Mouse (Mus musculus) stomach, embryonic 16.5 days (tissue): ENCODE data around the gene Glis3. TPM values are rescaled to one million over a fixed set of nuclear protein-coding genes. Genes with fewer than 3 reads are reported as not detected.

ENCODE experiments used
- ATAC-seq: fragments of 200-750 bp; cut with Nextera tagmentation; 2 replicates; pipeline ENCODE4 v1.8.0; 2017; ENCODE audit warnings: moderate number of reproducible peaks, moderate TSS enrichment; ENCODE audit not compliant: insufficient read depth, low FRiP score
- H3K27ac ChIP-seq: fragments of 300-500 bp; sonication (generic); 2 replicates; pipeline ENCODE4 v1.5.1; 2014; ENCODE audit warnings: low read length
- H3K27me3 ChIP-seq: fragments of 300-500 bp; sonication (generic); 2 replicates; pipeline ENCODE4 v1.6.1; 2014; ENCODE audit warnings: low read length, control low read depth, mixed read lengths; ENCODE audit not compliant: control insufficient read depth, insufficient read depth
- H3K36me3 ChIP-seq: fragments of 300-500 bp; sonication (generic); 2 replicates; pipeline ENCODE4 v1.6.1; 2014; ENCODE audit warnings: low read length; ENCODE audit not compliant: control insufficient read depth, insufficient read depth
- H3K4me1 ChIP-seq: fragments of 300-500 bp; sonication (generic); 2 replicates; pipeline ENCODE4 v1.6.1; 2014; ENCODE audit warnings: low read length, control low read depth, mixed read lengths; ENCODE audit not compliant: control insufficient read depth, insufficient read depth
- H3K4me2 ChIP-seq: fragments of 300-500 bp; sonication (generic); 2 replicates; pipeline ENCODE4 v1.6.1; 2014; ENCODE audit warnings: low read depth, low read length, mixed read lengths
- H3K4me3 ChIP-seq: fragments of 300-500 bp; sonication (generic); replicated peaks from 2 replicates; pipeline ENCODE4 v1.5.1; 2014; ENCODE audit warnings: mild to moderate bottlenecking, low read length
- H3K9ac ChIP-seq: fragments of 300-500 bp; sonication (generic); 2 replicates; pipeline ENCODE4 v1.6.1; 2014; ENCODE audit warnings: low read length
- H3K9me3 ChIP-seq: fragments of 300-500 bp; sonication (generic); replicated peaks from 2 replicates; pipeline ENCODE4 v1.6.1; 2016; ENCODE audit warnings: low read length, control low read depth; ENCODE audit not compliant: control insufficient read depth
- WGBS: fragments of 180-500 bp; shearing (Covaris S2); extraction: QIAGEN DNeasy Blood & Tissue Kit; methylation state at CpG from one replicate; pipeline ENCODE4 v1.1.7; 2014; 5-methylcytosine and 5-hydroxymethylcytosine counted together
- polyA plus RNA-seq: library from polyadenylated mRNA; unstranded; fragments of >200 nt; fragmentation: Nextera tagmentation; extraction: Ambion mirVana; gene quantifications from 2 replicates; pipeline ENCODE4 v1.2.1, GENCODE M21; 2015

The Glis3 gene
- polyA plus RNA-seq, 1 experiment from 2014 or later, result 2.4 TPM

DNA sequence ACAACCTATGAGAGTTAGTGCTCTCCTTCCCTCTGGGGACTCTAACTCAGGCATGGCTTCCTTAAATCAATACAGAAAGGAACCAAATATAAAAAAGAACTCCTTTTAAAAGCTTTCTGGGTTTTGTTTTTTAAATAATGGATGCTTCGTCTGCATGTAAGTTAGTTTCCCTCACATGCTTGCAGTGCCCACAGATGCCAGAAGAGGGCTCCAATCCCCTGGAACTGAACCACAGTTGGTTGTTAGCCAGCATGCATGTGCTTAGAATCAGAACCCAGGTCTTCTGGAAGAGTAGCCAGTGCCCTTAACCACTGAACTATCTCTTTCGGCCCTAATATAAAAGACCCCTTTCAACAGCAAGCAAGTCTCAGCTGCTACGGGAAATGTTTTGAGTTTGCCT is 132.9 kb downstream of the Glis3 start:
- 89% methylated on average over 3 of the region's 3 CpGs for WGBS
- Histone ChIP-seq H3K4me1 (no peaks in the 10 kb centered on the region), H3K4me2 (no peak overlapping the region), H3K27ac (no peak overlapping the region), H3K9me3 (no peaks in the 10 kb centered on the region), H3K36me3 (no peaks in the 10 kb centered on the region), H3K9ac (no peak overlapping the region), H3K27me3 (no peaks in the 10 kb centered on the region), H3K4me3 (no peak overlapping the region)
- ATAC-seq, result no peak

DNA sequence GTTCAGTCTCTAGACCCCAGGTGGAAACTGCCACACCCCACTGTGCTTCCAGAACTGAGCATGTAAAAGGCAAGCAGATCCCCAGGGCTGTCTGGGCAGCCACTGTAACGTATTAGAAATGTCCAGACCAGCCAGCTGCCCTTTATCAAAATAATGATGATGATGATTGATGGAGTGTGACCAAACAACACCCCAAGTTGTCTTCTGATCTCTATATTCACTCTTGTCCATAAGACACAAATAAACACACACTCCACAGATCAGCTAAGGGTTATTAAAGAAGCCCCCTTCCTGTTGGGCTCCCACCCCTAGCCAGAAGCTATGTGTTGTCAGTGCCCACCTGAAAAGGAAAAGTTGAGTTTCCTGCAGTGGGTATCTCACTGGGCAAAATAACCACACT is 134.4 kb downstream of the Glis3 start:
- no peak overlapping the region for H3K9ac ChIP-seq
- no peaks in the 10 kb centered on the region for H3K36me3 ChIP-seq
- no peak overlapping the region for H3K4me2 ChIP-seq
- no peak overlapping the region for H3K4me3 ChIP-seq
- no peak overlapping the region for H3K27ac ChIP-seq
- 33% methylated on average over 1 of the region's 1 CpGs for WGBS
- H3K9me3 ChIP-seq, result no peaks in the 10 kb centered on the region
- H3K4me1 ChIP-seq, result no peaks in the 10 kb centered on the region
- H3K27me3 ChIP-seq, result no peaks in the 10 kb centered on the region
- no peak for ATAC-seq

DNA sequence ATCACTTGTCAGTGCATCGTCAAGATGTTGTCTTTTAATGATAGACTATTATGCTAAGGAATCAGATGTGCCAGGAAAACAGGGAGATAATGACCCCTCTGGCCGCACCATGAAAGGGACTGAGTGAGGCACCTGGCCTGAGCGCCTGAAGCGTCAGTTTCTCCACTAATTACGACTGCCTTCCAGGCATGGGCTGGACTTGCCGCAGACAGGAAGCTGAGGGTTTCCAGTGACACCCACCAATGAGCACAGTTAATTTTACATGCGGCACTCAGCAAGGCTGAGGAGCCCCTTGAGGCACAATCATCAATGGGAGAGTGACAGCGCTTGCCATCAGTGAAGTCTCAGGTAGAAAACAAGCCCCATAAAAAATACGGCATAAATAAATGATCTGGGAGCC is 141.1 kb downstream of the Glis3 start:
- 76% methylated on average over 9 of the region's 9 CpGs for WGBS
- Histone ChIP-seq H3K4me3 (no peak overlapping the region), H3K27me3 (no peaks in the 10 kb centered on the region), H3K4me2 (no peak overlapping the region), H3K9ac (no peak overlapping the region), H3K27ac (no peak overlapping the region), H3K9me3 (no peaks in the 10 kb centered on the region), H3K4me1 (no peaks in the 10 kb centered on the region), H3K36me3 (no peaks in the 10 kb centered on the region)
- no peak for ATAC-seq

DNA sequence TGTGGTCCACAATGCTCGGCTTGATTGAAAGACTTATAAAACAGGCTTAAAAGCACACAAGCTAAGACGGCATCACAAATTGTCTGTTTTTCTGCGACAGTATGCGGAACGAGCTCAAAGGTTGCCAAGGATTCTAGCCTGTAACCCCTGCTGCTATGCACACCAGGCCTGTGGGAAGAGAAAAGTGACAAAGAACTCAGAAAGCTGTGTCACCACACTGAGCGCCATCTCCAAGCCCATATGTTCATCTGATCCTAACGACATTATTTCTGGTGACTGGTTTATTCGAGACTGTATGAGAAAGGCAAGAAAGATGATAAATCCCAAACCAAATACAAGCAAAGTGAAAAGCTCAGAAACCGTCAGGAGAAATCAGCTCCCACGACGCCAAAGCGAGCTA is 144.9 kb downstream of the Glis3 start:
- H3K4me3 ChIP-seq, result no peak overlapping the region
- no peak overlapping the region for H3K27ac ChIP-seq
- no peaks in the 10 kb centered on the region for H3K27me3 ChIP-seq
- no peak overlapping the region for H3K9ac ChIP-seq
- no peaks in the 10 kb centered on the region for H3K36me3 ChIP-seq
- H3K4me1 ChIP-seq, result no peaks in the 10 kb centered on the region
- no peak for ATAC-seq
- no peaks in the 10 kb centered on the region for H3K9me3 ChIP-seq
- WGBS, result 89% methylated on average over 12 of the region's 12 CpGs
- no peak overlapping the region for H3K4me2 ChIP-seq

DNA sequence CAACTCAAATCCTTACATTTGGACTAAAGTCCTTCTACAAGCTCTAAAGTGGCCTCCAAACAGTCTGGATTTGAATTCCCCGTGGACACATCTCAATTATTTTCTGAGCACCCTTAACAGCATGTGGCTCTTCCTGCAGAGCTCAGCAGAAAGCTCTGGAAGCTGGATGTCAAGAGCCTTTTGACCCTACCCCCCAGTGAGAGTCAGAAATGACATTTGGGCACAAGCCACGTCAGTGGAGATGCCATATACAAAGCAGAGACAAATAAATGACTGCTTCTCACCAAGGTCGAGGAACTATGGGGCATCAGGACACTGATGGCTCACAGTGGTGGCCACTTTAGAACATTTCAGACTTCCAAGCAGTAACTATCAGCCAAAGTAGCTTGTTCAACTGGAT is 146.3 kb downstream of the Glis3 start:
- WGBS, result 66% methylated on average over 3 of the region's 3 CpGs
- H3K9me3 ChIP-seq, result no peaks in the 10 kb centered on the region
- no peaks in the 10 kb centered on the region for H3K4me1 ChIP-seq
- no peaks in the 10 kb centered on the region for H3K27me3 ChIP-seq
- H3K36me3 ChIP-seq, result no peaks in the 10 kb centered on the region
- H3K27ac ChIP-seq, result no peak overlapping the region
- no peak overlapping the region for H3K4me2 ChIP-seq
- no peak overlapping the region for H3K4me3 ChIP-seq
- ATAC-seq, result no peak
- no peak overlapping the region for H3K9ac ChIP-seq

DNA sequence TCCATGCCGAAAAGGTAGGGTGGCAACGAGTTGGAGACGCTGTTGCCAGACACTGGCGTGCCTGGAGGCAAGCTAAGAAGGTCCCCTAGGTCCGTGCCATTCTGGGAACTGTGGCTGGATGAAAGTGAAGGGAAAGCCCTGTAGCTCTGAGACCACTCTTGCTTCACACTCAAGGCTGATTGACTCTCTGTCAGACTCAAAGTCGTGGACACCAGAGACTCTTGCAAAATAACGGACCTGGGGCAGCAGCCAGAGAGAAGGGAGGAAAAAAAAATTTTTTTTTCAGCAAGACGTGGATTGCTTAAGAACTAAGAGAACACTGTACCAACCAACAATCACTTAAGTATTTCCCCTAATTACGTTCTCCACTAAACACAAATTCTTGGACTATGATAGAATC is 148.1 kb downstream of the Glis3 start:
- Histone ChIP-seq H3K27me3 (no peaks in the 10 kb centered on the region), H3K9ac (no peak overlapping the region), H3K27ac (no peak overlapping the region), H3K4me3 (no peak overlapping the region), H3K4me2 (no peak overlapping the region), H3K36me3 (no peaks in the 10 kb centered on the region), H3K9me3 (no peaks in the 10 kb centered on the region), H3K4me1 (no peaks in the 10 kb centered on the region)
- whole genome bisulfite sequencing, result 87% methylated on average over 9 of the region's 9 CpGs
- no peak for ATAC-seq

DNA sequence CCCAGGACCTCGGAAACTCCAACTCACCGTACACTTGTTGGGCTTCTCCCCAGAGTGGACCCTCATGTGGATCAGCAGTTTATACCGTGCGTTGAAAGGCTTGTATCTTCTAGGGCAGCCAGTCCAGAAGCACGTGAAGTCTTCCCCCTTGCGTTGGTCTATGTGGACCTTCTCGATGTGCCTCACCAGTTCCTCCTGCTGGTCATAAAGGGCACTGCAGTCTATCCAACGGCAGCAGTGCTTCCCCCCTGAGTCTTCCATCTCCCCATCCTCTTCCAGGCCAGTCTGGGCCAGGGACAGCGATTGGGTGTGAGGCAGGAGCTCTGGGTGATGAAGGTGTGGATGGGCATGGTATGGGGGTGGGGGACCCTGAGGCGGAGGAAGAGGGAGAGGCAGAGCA is 149.0 kb downstream of the Glis3 start:
- Histone ChIP-seq H3K9ac (no peak overlapping the region), H3K27ac (no peak overlapping the region), H3K36me3 (no peaks in the 10 kb centered on the region), H3K9me3 (no peaks in the 10 kb centered on the region), H3K27me3 (no peaks in the 10 kb centered on the region), H3K4me3 (no peak overlapping the region), H3K4me2 (no peak overlapping the region), H3K4me1 (no peaks in the 10 kb centered on the region)
- ATAC-seq, result no peak
- 70% methylated on average over 10 of the region's 10 CpGs for WGBS

DNA sequence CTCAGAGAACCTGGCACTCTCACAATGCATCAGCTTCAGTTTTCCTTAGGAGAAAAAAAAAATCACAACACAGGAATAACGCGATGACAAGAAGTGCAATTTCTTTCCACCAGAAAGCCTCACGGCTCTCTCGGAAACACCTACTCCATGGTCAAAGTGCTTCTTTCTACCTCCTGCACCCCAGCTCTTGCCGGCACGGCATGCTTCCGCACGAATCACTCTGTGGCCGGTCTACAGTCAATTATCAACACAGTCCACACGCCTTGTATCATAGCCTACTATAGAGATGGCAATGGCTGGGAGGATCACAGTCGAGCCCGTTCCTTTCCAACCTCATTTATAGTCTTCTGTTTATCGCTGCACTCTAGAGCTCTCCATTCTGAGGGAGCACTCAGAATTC is 150.9 kb downstream of the Glis3 start:
- no peak overlapping the region for H3K4me3 ChIP-seq
- no peaks in the 10 kb centered on the region for H3K36me3 ChIP-seq
- H3K27ac ChIP-seq, result no peak overlapping the region
- no peak overlapping the region for H3K4me2 ChIP-seq
- 91% methylated on average over 13 of the region's 13 CpGs for WGBS
- H3K4me1 ChIP-seq, result no peaks in the 10 kb centered on the region
- no peaks in the 10 kb centered on the region for H3K27me3 ChIP-seq
- no peak for ATAC-seq
- no peak overlapping the region for H3K9ac ChIP-seq
- no peaks in the 10 kb centered on the region for H3K9me3 ChIP-seq

DNA sequence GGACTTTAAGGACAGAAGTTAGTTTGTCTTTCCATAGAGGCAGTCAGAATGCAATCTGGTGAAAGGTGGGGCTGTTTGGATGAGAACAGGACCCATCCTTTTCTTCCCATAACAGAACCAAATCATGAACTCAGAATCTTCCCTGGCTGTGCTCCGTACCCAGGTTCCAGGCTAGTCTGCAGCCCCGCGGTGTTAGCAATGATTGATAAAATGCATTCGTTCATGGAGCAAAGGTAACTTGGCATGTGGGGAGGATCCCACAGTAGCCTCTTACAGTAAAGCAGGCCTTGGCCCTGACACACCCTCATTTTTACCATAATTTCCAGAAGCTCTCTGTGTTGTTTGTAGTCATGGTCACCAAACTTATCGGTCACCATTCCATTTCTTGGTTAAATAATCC is 152.4 kb downstream of the Glis3 start:
- Histone ChIP-seq H3K27me3 (no peaks in the 10 kb centered on the region), H3K9me3 (no peaks in the 10 kb centered on the region), H3K27ac (no peak overlapping the region), H3K4me2 (no peak overlapping the region), H3K9ac (no peak overlapping the region), H3K4me3 (no peak overlapping the region), H3K4me1 (no peaks in the 10 kb centered on the region), H3K36me3 (no peaks in the 10 kb centered on the region)
- WGBS, result 95% methylated on average over 5 of the region's 5 CpGs
- no peak for ATAC-seq

DNA sequence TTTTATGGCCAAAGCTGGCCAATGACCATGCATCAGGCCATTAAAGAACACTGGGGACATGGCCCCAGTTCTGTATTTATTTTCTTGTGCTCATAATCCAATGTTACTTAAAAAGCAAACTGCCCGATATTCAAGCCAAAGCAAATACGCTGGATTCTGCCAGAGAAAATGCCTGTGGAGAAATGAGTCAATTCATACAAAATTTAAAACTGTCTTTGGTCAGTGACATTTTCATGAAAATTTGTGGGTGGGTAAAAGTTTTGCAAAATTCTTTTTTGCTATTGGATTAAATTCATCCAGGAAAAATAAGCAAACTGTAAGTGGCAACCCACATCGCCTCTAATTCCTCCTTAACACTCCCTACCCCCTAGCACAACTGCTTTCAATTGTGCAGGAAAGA is 154.5 kb downstream of the Glis3 start:
- Histone ChIP-seq H3K27me3 (no peaks in the 10 kb centered on the region), H3K9me3 (no peaks in the 10 kb centered on the region)
- WGBS, result 84% methylated on average over 3 of the region's 3 CpGs

More for the DNA sequence above, 154.5 kb downstream of the Glis3 start:
- Histone ChIP-seq H3K27ac (no peak overlapping the region), H3K9ac (no peak overlapping the region), H3K4me1 (peaks cover 6% of the 10 kb centered on the region; the same call in 1 of the 2 replicates), H3K36me3 (no peaks in the 10 kb centered on the region), H3K4me3 (no peak overlapping the region), H3K4me2 (no peak overlapping the region)
- no peak for ATAC-seq
